Mouse (Mus musculus): ENCODE measurements around the gene Ces4a.
"Not testable (repeated sequence)": the region's sequence is repeated elsewhere in the genome, so short reads cannot be mapped to it uniquely, and the experiment has no call there.

Ces4a gene

DNA sequence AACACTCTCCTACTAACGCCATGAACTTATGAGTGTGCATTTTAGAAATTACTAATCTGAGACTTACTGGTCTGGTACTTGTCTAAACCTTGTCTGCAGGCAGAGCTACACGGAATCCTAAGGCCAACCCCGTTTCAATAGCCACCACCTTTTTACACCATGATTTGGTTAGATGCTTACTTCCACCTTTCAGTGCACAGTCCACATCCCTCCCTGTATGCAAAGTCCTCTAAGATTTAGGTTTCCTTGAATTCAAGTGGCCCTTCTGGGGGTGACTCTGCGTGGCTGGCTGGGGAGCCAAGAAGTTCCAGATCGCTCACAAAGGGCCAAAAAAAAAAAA lies 38.4 kb downstream of the Ces4a start:
- no peak for DNase-seq (ENCODE audit: low spot score)

DNA sequence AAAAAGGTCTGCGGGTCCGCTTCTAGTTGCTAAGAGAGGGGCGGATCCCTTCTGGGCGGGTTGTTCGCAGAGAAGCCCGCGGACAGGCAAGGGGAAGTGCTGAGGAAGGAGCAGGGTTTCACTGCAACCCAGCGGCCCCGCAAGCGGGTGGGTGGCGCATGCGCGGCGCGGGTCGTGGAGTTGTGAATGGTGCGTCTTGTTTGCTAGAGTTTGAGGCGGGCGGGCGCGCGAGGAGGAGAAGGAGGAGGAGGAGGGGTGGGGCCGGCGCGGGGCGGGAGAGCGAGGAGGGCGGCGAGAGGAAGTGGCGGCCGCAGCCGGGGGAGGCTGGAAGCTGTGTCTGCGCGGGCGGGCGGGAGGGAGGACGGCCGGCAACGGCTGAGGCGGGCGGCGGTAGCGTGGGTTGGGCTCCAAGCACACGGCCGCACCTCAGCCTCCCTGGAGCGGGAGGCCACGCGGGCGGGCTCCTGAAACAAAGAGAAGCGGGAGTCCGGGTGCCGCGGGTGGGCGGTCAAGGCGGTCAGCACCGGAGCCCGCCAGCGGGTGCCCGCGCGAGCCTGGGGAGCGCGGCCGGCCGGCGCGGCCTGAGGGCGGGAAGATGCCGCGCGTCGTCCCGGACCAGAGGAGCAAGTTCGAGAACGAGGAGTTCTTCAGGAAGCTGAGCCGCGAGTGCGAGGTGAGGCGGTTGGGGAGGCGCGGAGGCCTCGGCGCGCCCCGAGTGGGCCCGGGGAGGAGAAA lies 38.9 kb downstream of the Ces4a start, which contains the start of gene Cbfb:
Gene Cbfb, plus strand, starts transcription at position 294 of the 735 bp plus-strand sequence.
- DNase-seq (ENCODE audit: low spot score): peak; percentile 86

GRCm38 (mm10) chr8:105171116-105172002 lies 39.8 kb downstream of the Ces4a start:
- DNase-seq (ENCODE audit: low spot score): no peak

DNA sequence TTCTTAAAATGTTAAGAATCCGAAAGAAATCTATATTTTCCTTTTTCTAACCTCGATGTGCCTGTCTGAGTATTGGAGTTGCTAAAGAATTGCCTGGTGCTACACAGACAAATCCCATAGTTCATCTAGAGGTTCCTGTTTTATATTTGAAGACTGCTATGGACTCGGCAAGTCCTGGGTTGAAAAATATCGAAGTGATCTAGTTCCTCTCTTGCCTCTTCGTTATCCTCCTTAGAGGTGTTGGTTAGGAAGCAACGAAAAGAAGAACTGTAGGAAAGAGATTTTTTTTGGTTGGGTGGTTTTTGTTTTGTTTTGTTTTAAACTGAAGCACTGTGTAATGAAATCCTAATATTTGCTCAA lies 40.4 kb downstream of the Ces4a start:
- DNase-seq (ENCODE audit: low spot score): no peak

DNA sequence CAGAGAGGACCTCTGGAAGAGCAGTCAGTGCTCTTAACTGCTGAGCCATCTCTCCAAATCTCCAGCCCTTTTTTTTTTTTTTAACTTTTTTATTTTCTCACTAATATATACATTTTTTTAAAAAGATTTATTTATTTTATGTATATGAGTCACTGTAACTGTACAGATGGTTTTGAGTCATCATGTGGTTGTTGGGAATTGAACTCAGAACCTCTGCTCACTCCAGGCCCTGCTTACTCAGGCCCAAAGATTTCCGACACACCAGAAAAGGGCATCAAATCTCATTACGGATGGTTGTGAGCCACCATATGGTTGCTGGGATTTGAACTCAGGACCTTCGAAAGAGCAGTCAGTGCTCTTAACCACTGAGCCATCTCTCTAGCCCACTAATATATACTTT lies 43.7 kb downstream of the Ces4a start:
- DNase-seq (ENCODE audit: low spot score): not testable (repeated sequence)

- DNase-seq (ENCODE audit: low spot score): no peak
Observed at GRCm38 (mm10) chr8:105178211-105178800, 46.7 kb downstream of the Ces4a start.

GRCm38 (mm10) chr8:105182201-105182600 lies 50.6 kb downstream of the Ces4a start:
- DNase-seq (ENCODE audit: low spot score): no peak

- no peak for DNase-seq (ENCODE audit: low spot score)
Observed at GRCm38 (mm10) chr8:105186467-105187005, 54.9 kb downstream of the Ces4a start.

DNA sequence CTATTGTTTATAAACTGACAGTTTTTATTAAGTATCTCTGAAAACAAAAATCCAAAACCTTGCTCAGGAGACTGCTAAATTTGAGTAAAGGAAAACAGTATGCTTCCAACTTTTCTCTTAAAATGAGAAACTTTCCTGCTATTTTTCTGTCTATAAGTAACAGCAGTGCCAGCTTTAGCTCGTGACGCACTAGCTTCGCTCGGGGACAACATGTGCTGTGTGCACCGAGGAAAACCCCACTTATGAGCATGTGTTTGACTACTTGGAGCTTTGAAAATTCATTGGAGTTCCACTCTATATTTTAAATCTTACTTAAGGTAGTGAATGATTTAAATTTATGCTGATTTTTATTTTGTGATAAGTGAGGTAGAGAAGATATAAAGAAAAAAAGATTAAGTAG lies 60.6 kb downstream of the Ces4a start:
- DNase-seq (ENCODE audit: low spot score): no peak

All from left cerebral cortex, adult 11 months (tissue).